Mouse (Mus musculus): ENCODE results near the gene Smg7. TPM values are rescaled to one million over a fixed set of nuclear protein-coding genes. Genes with fewer than 3 reads are reported as not detected.

The Smg7 gene
- total and polyA plus RNA-seq, 2 experiments = 13.8 to 21.8 TPM

DNA sequence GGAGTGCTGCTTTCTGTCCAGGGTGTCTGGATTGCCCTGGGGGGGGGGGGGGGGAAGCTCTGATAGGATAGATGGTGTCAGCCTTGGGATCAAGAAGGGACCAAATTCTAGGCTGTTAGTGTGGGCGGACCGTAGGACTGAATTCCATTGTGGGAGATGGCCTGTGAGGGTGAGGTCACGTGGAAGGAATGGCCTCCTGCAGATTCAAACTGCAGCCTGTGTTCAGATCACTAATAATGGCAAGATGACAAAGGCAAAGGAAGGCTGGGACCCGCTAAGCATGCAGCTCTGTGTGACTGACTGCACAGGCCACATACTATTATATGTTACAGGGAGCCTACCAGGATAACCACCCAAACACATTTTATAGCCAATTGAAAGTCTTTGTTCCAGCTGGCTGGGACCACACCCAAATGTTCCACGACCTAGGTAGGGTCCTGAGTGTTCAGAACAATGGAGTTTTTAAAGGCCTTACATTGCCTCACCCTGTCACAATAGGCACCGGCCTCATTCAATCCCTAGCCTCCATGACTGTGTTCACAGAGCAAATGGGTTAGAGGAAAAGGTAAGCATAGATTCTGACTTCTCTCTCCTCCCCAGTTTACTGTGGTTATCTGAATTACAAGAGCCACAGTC, 108.8 kb downstream of the Smg7 start:
- TF ChIP-seq POLR2A (IDR thresholded peaks at IDR 0.05; ENCODE audit: extremely low read depth, insufficient read depth, low read length) = no peak
- no peak for TF ChIP-seq CTCF (IDR thresholded peaks at IDR 0.05; ENCODE audit: low read depth, low read length)
- H3K4me1 ChIP-seq (ENCODE audit: control insufficient read depth, insufficient read depth, low read length) = no peaks in the 10 kb centered on the region
- no peak overlapping the region for H3K4me3 ChIP-seq (ENCODE audit: insufficient read depth, low read depth, low read length)
- H3K9ac ChIP-seq (ENCODE audit: low read depth, low read length) = no peak overlapping the region
- 86% methylated on average over 6 of the region's 6 CpGs for WGBS
- no peak overlapping the region for H3K27ac ChIP-seq (replicated peaks; ENCODE audit: insufficient read depth, low read depth, low read length)
- no peak for DNase-seq (ENCODE audit: extremely low read depth, low read depth, low spot score)
- no peaks in the 10 kb centered on the region for H3K79me2 ChIP-seq (ENCODE audit: control insufficient read depth, insufficient read depth, low read length)
- no peaks in the 10 kb centered on the region for H3K27me3 ChIP-seq (ENCODE audit: control insufficient read depth, insufficient read depth, low read length)
- H3K36me3 ChIP-seq (ENCODE audit: control insufficient read depth, insufficient read depth, low read length) = no peaks in the 10 kb centered on the region

DNA sequence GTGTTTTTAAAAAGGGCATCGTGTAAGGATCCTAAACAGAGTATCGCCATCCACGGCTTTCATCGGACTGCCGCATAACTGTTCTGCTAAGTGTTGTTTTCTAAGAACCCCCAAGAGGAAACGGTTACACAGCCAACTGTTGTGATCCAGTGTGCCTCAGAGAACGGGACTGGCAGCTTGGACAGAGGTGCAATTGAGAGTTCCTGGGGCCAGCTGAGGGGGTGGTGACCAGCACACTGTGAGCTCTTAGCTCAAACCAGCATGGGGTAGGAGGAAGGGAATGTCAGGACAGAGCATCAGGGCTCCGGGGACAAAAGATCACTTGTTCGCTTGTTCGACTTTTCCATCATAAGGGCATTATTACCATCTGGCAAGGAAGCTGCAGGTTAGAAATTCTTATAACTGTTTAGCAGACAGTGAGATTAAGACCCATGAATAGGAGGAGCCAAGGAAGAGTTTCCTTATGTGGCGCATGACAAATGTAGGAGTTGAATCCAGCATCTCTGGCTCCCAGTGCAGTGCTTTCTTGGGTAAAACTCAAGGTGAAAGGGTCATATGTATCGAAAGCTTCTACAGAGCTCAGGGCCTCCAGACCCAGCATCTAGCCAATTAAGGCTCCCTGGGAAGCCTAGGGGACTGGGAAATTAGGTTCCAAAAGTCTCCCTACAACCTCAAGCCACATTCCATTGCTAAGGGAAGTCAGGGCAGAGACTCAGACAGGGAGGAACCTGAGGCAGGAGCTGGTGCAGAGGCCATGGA, 109.5 kb downstream of the Smg7 start:
- Histone ChIP-seq H3K4me1 (ENCODE audit: control insufficient read depth, insufficient read depth, low read length) (no peaks in the 10 kb centered on the region), H3K27ac (replicated peaks; ENCODE audit: insufficient read depth, low read depth, low read length) (no peak overlapping the region), H3K4me3 (ENCODE audit: insufficient read depth, low read depth, low read length) (no peak overlapping the region), H3K9ac (ENCODE audit: low read depth, low read length) (no peak overlapping the region), H3K27me3 (ENCODE audit: control insufficient read depth, insufficient read depth, low read length) (no peaks in the 10 kb centered on the region), H3K79me2 (ENCODE audit: control insufficient read depth, insufficient read depth, low read length) (no peaks in the 10 kb centered on the region), H3K36me3 (ENCODE audit: control insufficient read depth, insufficient read depth, low read length) (no peaks in the 10 kb centered on the region)
- TF ChIP-seq POLR2A (IDR thresholded peaks at IDR 0.05; ENCODE audit: extremely low read depth, insufficient read depth, low read length) = no peak
- TF ChIP-seq CTCF (IDR thresholded peaks at IDR 0.05; ENCODE audit: low read depth, low read length) = no peak
- 90% methylated on average over 12 of the region's 12 CpGs for WGBS
- DNase-seq (ENCODE audit: extremely low read depth, low read depth, low spot score) = no peak

DNA sequence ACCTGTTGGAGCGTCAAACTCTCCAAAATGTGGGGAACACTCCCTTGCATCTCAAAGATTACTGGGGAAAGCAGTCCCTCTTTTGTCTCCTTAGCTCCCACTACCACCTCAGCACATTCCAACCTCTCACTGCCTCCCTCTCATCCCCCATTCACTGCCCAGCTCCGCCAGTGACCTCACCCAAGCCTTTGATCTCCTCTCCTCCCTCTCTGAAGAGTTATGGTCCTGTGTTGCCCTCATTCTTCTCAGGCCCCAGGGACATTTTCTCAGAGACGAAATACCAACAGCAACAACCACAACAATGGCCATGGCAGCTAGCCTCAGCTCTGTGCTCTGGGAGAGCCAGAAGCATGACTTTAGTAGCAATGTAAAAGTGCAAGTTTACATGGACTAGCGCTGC, 111.2 kb downstream of the Smg7 start:
- no peak overlapping the region for H3K4me3 ChIP-seq (ENCODE audit: insufficient read depth, low read depth, low read length)
- no peak overlapping the region for H3K9ac ChIP-seq (ENCODE audit: low read depth, low read length)
- H3K4me1 ChIP-seq (ENCODE audit: control insufficient read depth, insufficient read depth, low read length) = no peaks in the 10 kb centered on the region
- H3K27me3 ChIP-seq (ENCODE audit: control insufficient read depth, insufficient read depth, low read length) = no peaks in the 10 kb centered on the region
- H3K79me2 ChIP-seq (ENCODE audit: control insufficient read depth, insufficient read depth, low read length) = no peaks in the 10 kb centered on the region
- no peak for DNase-seq (ENCODE audit: extremely low read depth, low read depth, low spot score)
- no peaks in the 10 kb centered on the region for H3K36me3 ChIP-seq (ENCODE audit: control insufficient read depth, insufficient read depth, low read length)
- WGBS = 66% methylated on average over 4 of the region's 4 CpGs
- H3K27ac ChIP-seq (replicated peaks; ENCODE audit: insufficient read depth, low read depth, low read length) = no peak overlapping the region
- TF ChIP-seq CTCF (IDR thresholded peaks at IDR 0.05; ENCODE audit: low read depth, low read length) (no peak), POLR2A (IDR thresholded peaks at IDR 0.05; ENCODE audit: extremely low read depth, insufficient read depth, low read length) (no peak)

DNA sequence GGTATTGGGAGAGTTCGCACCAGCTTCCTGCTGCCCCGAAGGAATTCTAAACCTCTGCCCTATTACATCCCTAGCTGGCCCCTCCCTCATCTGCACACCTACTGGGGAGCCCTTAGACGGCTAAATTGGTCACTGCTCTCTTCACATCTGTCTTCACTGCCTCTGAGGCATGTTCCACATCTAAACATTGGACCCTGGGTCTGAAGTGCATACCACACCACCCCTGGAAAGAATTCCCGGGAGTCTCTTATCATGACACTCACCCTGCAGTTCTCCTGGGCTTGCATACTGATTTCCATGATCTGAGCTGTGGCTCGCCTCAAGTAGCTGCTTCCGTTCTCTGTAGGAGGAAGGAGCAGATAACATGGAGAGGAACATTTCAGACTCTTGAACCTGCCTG, 111.6 kb downstream of the Smg7 start:
- no peaks in the 10 kb centered on the region for H3K4me1 ChIP-seq (ENCODE audit: control insufficient read depth, insufficient read depth, low read length)

DNA sequence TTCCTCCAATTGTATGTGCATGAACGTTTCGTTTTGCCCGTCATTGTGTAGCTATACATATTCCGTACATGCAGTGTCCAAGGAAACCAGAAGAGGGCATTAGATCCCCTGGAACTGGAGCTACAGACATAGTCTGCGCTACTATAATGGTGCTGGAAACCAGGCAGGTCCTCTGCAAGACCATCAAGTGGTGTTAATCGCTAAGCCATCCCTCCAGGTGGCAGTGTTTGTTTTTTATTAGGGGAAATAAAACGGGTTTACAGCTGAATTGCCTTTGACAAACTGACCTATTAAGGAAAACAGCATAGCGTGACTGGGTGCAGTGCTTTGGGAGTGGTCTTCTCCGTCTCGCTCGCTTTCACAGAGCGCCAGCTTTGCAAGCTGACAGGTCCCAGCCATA, 112.2 kb downstream of the Smg7 start:
- DNase-seq (ENCODE audit: extremely low read depth, low read depth, low spot score) = peak; percentile 24
- no peaks in the 10 kb centered on the region for H3K36me3 ChIP-seq (ENCODE audit: control insufficient read depth, insufficient read depth, low read length)
- 47% methylated on average over 12 of the region's 12 CpGs for WGBS
- no peaks in the 10 kb centered on the region for H3K79me2 ChIP-seq (ENCODE audit: control insufficient read depth, insufficient read depth, low read length)
- no peak overlapping the region for H3K27ac ChIP-seq (replicated peaks; ENCODE audit: insufficient read depth, low read depth, low read length)
- TF ChIP-seq POLR2A (IDR thresholded peaks at IDR 0.05; ENCODE audit: extremely low read depth, insufficient read depth, low read length) (no peak), CTCF (IDR thresholded peaks at IDR 0.05; ENCODE audit: low read depth, low read length) (peak; percentile 26; the same call in 1 of the 2 replicates)
- H3K4me3 ChIP-seq (ENCODE audit: insufficient read depth, low read depth, low read length) = no peak overlapping the region
- no peaks in the 10 kb centered on the region for H3K4me1 ChIP-seq (ENCODE audit: control insufficient read depth, insufficient read depth, low read length)
- H3K9ac ChIP-seq (ENCODE audit: low read depth, low read length) = no peak overlapping the region
- H3K27me3 ChIP-seq (ENCODE audit: control insufficient read depth, insufficient read depth, low read length) = no peaks in the 10 kb centered on the region

More for the DNA sequence above, 111.6 kb downstream of the Smg7 start:
- H3K27ac ChIP-seq (replicated peaks; ENCODE audit: insufficient read depth, low read depth, low read length) = no peak overlapping the region
- WGBS = 30% methylated on average over 6 of the region's 6 CpGs
- H3K4me3 ChIP-seq (ENCODE audit: insufficient read depth, low read depth, low read length) = no peak overlapping the region
- DNase-seq (ENCODE audit: extremely low read depth, low read depth, low spot score) = no peak
- H3K79me2 ChIP-seq (ENCODE audit: control insufficient read depth, insufficient read depth, low read length) = no peaks in the 10 kb centered on the region
- H3K27me3 ChIP-seq (ENCODE audit: control insufficient read depth, insufficient read depth, low read length) = no peaks in the 10 kb centered on the region
- no peak overlapping the region for H3K9ac ChIP-seq (ENCODE audit: low read depth, low read length)
- TF ChIP-seq POLR2A (IDR thresholded peaks at IDR 0.05; ENCODE audit: extremely low read depth, insufficient read depth, low read length) = no peak
- no peaks in the 10 kb centered on the region for H3K36me3 ChIP-seq (ENCODE audit: control insufficient read depth, insufficient read depth, low read length)

DNA sequence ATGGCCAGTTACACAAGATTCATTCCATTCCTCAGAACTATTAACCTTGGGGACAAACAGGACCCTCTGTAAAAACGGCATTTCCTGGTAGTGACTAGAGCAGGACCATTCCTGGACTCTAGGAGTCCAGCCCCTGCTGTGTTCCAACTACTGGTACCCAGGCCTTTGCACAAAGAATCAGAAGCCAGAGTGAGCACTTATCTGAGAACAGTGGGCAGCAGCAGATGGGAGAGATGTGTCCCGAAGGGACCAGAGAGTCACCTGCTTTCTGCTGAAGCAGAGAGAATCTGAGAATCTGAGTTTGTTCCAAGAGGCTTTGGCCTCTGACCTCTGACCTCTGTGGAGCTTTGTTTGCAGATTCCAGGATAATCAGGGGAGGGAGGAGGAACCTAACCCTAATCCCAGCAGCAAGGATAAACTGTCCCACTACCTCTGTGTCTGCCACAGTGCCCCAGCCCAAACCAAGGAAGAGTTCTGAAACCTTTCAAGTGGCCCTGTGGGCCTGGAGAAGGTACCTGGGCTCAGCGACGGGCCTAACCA, 114.3 kb downstream of the Smg7 start:
- TF ChIP-seq CTCF (IDR thresholded peaks at IDR 0.05; ENCODE audit: low read depth, low read length) = no peak
- no peaks in the 10 kb centered on the region for H3K36me3 ChIP-seq (ENCODE audit: control insufficient read depth, insufficient read depth, low read length)
- no peaks in the 10 kb centered on the region for H3K4me1 ChIP-seq (ENCODE audit: control insufficient read depth, insufficient read depth, low read length)
- 42% methylated on average over 4 of the region's 4 CpGs for WGBS
- H3K27ac ChIP-seq (replicated peaks; ENCODE audit: insufficient read depth, low read depth, low read length) = no peak overlapping the region
- H3K79me2 ChIP-seq (ENCODE audit: control insufficient read depth, insufficient read depth, low read length) = no peaks in the 10 kb centered on the region
- H3K4me3 ChIP-seq (ENCODE audit: insufficient read depth, low read depth, low read length) = no peak overlapping the region
- H3K9ac ChIP-seq (ENCODE audit: low read depth, low read length) = no peak overlapping the region
- no peaks in the 10 kb centered on the region for H3K27me3 ChIP-seq (ENCODE audit: control insufficient read depth, insufficient read depth, low read length)
- peak; percentile 51 for DNase-seq (ENCODE audit: extremely low read depth, low read depth, low spot score)

Other genes with a start within 250 kb of the Smg7 start
- not detected in 2 replicates for gene Apobec4, start 152.1 kb downstream of the Smg7 start, total RNA-seq (2014; rRNA removed)
- gene Apobec4, start 152.1 kb downstream of the Smg7 start, polyA plus RNA-seq (2012; rRNA removed) = 0.07 TPM in 1 of 2 replicates, not detected in the other
- gene Rgl1, start 136.3 kb downstream of the Smg7 start, total RNA-seq (2014; rRNA removed) = 10.2 and 13.7 TPM in 2 replicates
- gene Rgl1, start 136.3 kb downstream of the Smg7 start, polyA plus RNA-seq (2012; rRNA removed) = 3.4 and 4.2 TPM in 2 replicates
- gene Arpc5, start 136.1 kb downstream of the Smg7 start, total RNA-seq (2014; rRNA removed) = 86.9 and 103 TPM in 2 replicates
- gene Arpc5, start 136.1 kb downstream of the Smg7 start, polyA plus RNA-seq (2012; rRNA removed) = 24.9 and 27.8 TPM in 2 replicates
- 3.0 and 3.6 TPM in 2 replicates for gene Ncf2, start 102.5 kb downstream of the Smg7 start, total RNA-seq (2014; rRNA removed)
- 0.60 and 1.2 TPM in 2 replicates for gene Ncf2, start 102.5 kb downstream of the Smg7 start, polyA plus RNA-seq (2012; rRNA removed)
- gene Nmnat2, start 52.3 kb upstream of the Smg7 start, total RNA-seq (2014; rRNA removed) = 0.18 and 0.20 TPM in 2 replicates
- 0.10 and 0.23 TPM in 2 replicates for gene Nmnat2, start 52.3 kb upstream of the Smg7 start, polyA plus RNA-seq (2012; rRNA removed)